Mouse (Mus musculus) midbrain, embryonic 10.5 days (tissue): ENCODE results near the gene Col6a4. TPM values are rescaled to one million over a fixed set of nuclear protein-coding genes. Genes with fewer than 3 reads are reported as not detected.

Source experiments
- DNase-seq: peaks from one replicate; pipeline ENCODE4 v3.0.0-alpha.2; 2017; ENCODE audit warnings: low spot score
- H3K27ac ChIP-seq: fragments of 300-500 bp; sonication (generic); replicated peaks from 2 replicates; pipeline ENCODE4 v1.5.1; 2016; ENCODE audit warnings: mild to moderate bottlenecking
- H3K27me3 ChIP-seq: fragments of 300-500 bp; sonication (generic); 2 replicates; pipeline ENCODE4 v1.6.1; 2016; ENCODE audit warnings: low read depth, mild to moderate bottlenecking; ENCODE audit not compliant: poor library complexity, severe bottlenecking
- H3K36me3 ChIP-seq: fragments of 300-500 bp; sonication (generic); 2 replicates; pipeline ENCODE4 v1.6.1; 2016; ENCODE audit warnings: mild to moderate bottlenecking, moderate library complexity
- H3K4me1 ChIP-seq: fragments of 300-500 bp; sonication (generic); 2 replicates; pipeline ENCODE4 v1.6.1; 2016
- H3K4me3 ChIP-seq: fragments of 300-500 bp; sonication (generic); 2 replicates; pipeline ENCODE4 v1.5.1; 2016; ENCODE audit warnings: mild to moderate bottlenecking, moderate library complexity
- H3K9me3 ChIP-seq: fragments of 300-500 bp; sonication (generic); replicated peaks from 2 replicates; pipeline ENCODE4 v1.6.1; 2016; ENCODE audit warnings: mild to moderate bottlenecking
- WGBS: fragments of 180-500 bp; shearing (Covaris S2); methylation state at CpG from one replicate; pipeline ENCODE4 v1.1.7; 2016; 5-methylcytosine and 5-hydroxymethylcytosine counted together
- polyA plus RNA-seq: library from polyadenylated mRNA; unstranded; fragments of >200 nt; fragmentation: Nextera tagmentation; extraction: Ambion mirVana; gene quantifications from 2 replicates; pipeline ENCODE4 v1.2.1, GENCODE M21; 2016

Gene Col6a4
- polyA plus RNA-seq, 1 experiment from 2014 or later: 0.10 TPM

- H3K4me3 ChIP-seq: no peak overlapping the region
- H3K36me3 ChIP-seq: no peaks in the 10 kb centered on the region
- no peak overlapping the region for H3K27ac ChIP-seq
- H3K4me1 ChIP-seq: no peaks in the 10 kb centered on the region
- no peaks in the 10 kb centered on the region; the same call in 1 of the 2 replicates for H3K27me3 ChIP-seq
- 93% methylated on average over 8 of the region's 8 CpGs for WGBS
- no peak for DNase-seq
- H3K9me3 ChIP-seq: no peaks in the 10 kb centered on the region
These were observed 118.1 kb downstream of the Col6a4 start for GRCm38 (mm10) chr9:105978479-105978878.

DNA sequence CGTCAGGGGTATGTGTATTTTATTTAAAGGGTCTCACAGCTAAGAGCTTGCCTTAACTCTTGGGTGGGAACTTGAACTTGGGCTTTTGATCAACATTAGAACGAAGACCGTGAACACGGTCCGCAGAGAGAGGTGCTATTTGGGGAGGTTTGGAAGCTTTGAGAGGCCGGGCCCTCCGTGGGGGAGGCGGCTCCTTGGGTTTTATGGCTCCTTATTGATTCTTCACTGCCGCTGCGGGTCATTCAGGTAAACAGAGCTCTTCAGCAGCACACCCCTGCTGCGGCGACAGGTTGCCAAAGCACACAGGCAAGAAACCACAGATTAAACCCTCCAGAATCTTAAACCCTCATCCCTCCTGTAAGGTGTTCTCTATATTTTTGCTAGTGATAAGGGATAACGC is 119.7 kb downstream of the Col6a4 start:
- H3K4me3 ChIP-seq: no peak overlapping the region
- DNase-seq: no peak
- no peaks in the 10 kb centered on the region for H3K4me1 ChIP-seq
- no peaks in the 10 kb centered on the region for H3K9me3 ChIP-seq
- no peaks in the 10 kb centered on the region for H3K36me3 ChIP-seq
- no peak overlapping the region for H3K27ac ChIP-seq
- H3K27me3 ChIP-seq: no peaks in the 10 kb centered on the region; the same call in 1 of the 2 replicates
- 31% methylated on average over 13 of the region's 13 CpGs for WGBS

DNA sequence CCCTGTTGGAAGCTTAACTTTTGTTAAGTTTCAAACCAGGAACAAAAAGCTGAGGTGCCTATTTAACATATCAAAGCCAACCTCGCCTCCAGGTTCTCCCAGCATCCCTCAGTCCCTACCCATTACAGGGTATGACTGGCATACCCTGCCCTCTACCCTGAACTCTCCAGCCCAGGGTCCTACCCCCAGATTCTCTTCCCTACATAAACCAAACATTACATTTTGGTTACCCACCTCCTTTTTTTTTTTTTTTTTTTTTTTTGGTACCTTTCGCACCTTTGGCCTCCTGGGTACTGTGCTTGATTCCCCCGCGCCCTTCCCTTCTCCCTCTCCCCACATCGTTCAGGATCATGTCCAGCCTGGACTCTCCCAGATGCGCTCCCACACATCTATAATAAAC is 120.3 kb downstream of the Col6a4 start:
- DNase-seq: no peak
- Histone ChIP-seq H3K36me3 (no peaks in the 10 kb centered on the region), H3K4me1 (no peaks in the 10 kb centered on the region), H3K27ac (no peak overlapping the region), H3K9me3 (no peaks in the 10 kb centered on the region), H3K4me3 (no peak overlapping the region), H3K27me3 (no peaks in the 10 kb centered on the region; the same call in 1 of the 2 replicates)
- 57% methylated on average over 6 of the region's 6 CpGs for WGBS

DNA sequence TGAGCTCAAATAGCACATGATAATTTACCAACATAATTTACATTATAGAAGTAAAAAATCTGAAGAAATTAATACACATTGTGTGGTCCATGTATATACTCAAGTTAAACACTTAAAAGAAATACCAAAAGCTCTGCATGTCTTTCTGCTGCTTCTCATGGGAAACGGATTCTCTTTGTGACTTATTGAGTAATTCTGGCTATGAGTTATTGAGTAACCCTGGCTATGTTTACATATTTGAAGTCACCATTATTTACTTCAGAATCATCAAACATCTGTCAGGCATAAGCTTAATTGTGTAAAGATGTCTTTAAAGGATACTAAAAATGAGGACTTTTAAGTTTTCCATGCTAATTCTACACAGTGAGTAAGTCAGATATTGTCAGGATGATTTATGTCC is 122.8 kb downstream of the Col6a4 start:
- H3K27ac ChIP-seq: no peak overlapping the region
- WGBS: 81% methylated on average over 1 of the region's 1 CpGs
- H3K4me3 ChIP-seq: no peak overlapping the region
- no peaks in the 10 kb centered on the region; the same call in 1 of the 2 replicates for H3K27me3 ChIP-seq
- no peak for DNase-seq
- H3K9me3 ChIP-seq: no peaks in the 10 kb centered on the region
- no peaks in the 10 kb centered on the region for H3K36me3 ChIP-seq
- H3K4me1 ChIP-seq: no peaks in the 10 kb centered on the region

DNA sequence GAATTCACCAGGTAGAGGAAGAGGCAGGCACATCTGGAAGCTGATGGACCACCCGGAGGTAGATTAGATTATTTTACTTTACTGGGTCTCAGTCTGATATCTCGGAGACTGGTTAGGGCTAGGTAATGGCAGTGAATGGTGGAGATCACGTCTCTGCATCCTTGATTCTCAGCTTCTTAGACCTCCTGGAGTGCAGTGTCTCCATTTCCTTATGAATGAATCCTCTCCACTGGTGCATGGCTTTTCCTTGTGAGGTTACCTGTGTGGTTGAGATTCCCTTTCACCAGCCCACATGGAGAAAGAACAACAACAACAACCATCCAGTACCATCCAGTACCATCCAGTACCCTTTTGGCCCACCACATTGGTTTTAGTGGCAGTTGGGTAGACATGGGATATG is 124.6 kb downstream of the Col6a4 start:
- H3K36me3 ChIP-seq: no peaks in the 10 kb centered on the region
- H3K4me3 ChIP-seq: no peak overlapping the region
- DNase-seq: no peak
- 88% methylated on average over 3 of the region's 3 CpGs for WGBS
- no peak overlapping the region for H3K27ac ChIP-seq
- no peaks in the 10 kb centered on the region for H3K9me3 ChIP-seq
- H3K27me3 ChIP-seq: no peaks in the 10 kb centered on the region; the same call in 1 of the 2 replicates
- no peaks in the 10 kb centered on the region for H3K4me1 ChIP-seq

DNA sequence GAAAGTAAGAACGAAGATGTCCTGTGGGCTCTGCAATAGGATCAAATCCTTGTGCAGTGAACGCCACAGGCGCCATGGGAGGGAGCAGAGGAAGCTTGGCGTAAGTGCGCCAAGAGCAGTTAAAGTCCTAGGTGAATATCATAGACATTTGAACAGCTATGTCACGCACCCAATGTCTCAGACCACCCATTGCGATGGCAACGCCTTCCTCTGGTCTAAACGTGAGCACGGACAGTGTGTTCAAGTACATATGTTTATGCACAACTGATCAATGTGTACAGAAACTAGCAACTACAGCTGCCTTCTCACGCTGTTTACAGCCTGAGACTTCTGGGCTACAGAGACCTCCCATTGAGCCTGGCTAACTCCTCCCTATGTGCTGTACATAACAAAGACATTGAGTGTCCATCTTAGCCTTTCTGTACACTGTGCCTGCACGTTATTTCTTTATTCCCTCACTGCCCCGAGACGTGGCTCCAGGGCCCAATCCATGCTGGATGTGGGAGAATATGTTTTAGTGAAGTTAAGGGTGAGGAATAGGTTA is 125.2 kb downstream of the Col6a4 start:
- Histone ChIP-seq H3K27me3 (no peaks in the 10 kb centered on the region; the same call in 1 of the 2 replicates), H3K4me1 (no peaks in the 10 kb centered on the region), H3K36me3 (no peaks in the 10 kb centered on the region), H3K27ac (no peak overlapping the region), H3K4me3 (no peak overlapping the region), H3K9me3 (no peaks in the 10 kb centered on the region)
- 90% methylated on average over 14 of the region's 14 CpGs for WGBS
- no peak for DNase-seq

GRCm38 (mm10) chr9:105970901-105971300 is 125.7 kb downstream of the Col6a4 start:
- no peak overlapping the region for H3K27ac ChIP-seq
- H3K4me3 ChIP-seq: no peak overlapping the region
- no peaks in the 10 kb centered on the region for H3K9me3 ChIP-seq
- DNase-seq: no peak
- no peaks in the 10 kb centered on the region for H3K36me3 ChIP-seq
- H3K4me1 ChIP-seq: no peaks in the 10 kb centered on the region
- H3K27me3 ChIP-seq: no peaks in the 10 kb centered on the region
- WGBS: 85% methylated on average over 5 of the region's 5 CpGs

GRCm38 (mm10) chr9:105967976-105968375 is 128.6 kb downstream of the Col6a4 start:
- WGBS: 82% methylated on average over 5 of the region's 5 CpGs
- Histone ChIP-seq H3K27me3 (no peaks in the 10 kb centered on the region), H3K36me3 (no peaks in the 10 kb centered on the region), H3K27ac (no peak overlapping the region), H3K9me3 (no peaks in the 10 kb centered on the region), H3K4me1 (no peaks in the 10 kb centered on the region), H3K4me3 (no peak overlapping the region)
- no peak for DNase-seq

- no peak within 1 kb of the TSS for H3K4me3 ChIP-seq
- H3K4me1 ChIP-seq: peaks cover 6% of the 10 kb centered on the region; the same call in 1 of the 2 replicates
- no peaks in the 10 kb centered on the region for H3K36me3 ChIP-seq
- H3K27me3 ChIP-seq: 0 out of 2 replicates have a peak, but pooled peaks cover 10% of the 10 kb centered on the region
- DNase-seq: no peak
- WGBS: 23% methylated on average over 13 of the region's 13 CpGs
- no peaks in the 10 kb centered on the region for H3K9me3 ChIP-seq
- no peak within 1 kb of the TSS for H3K27ac ChIP-seq
These were observed 136.1 kb downstream of the Col6a4 start, which contains the start of gene Col6a5 for GRCm38 (mm10) chr9:105960533-105960932. Col6a5 (minus strand) TSS chr9:105960643.

DNA sequence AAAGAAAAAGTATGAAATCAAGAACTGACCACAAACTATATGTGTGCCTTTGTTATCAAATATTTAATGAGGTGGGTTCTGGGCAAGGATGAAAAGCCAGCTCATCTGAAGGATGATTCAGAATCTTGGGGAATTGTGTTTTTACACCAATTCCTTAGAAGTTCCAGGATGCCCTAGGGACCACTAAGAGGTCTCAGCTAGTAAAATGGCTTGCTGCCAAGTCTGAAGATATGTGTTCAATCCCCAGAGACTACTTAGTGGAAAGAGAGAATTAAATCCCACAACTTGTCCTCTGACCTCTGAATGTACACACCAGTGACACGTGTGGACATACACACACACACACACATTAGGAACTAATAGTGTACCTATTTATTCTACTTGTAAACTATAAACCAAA is 137.5 kb downstream of the Col6a4 start:
- H3K27ac ChIP-seq: no peak overlapping the region
- peaks cover 6% of the 10 kb centered on the region; the same call in 1 of the 2 replicates for H3K4me1 ChIP-seq
- H3K36me3 ChIP-seq: no peaks in the 10 kb centered on the region
- no peak for DNase-seq
- H3K27me3 ChIP-seq: 0 out of 2 replicates have a peak, but pooled peaks cover 10% of the 10 kb centered on the region
- no peaks in the 10 kb centered on the region for H3K9me3 ChIP-seq
- WGBS: 80% methylated on average over 1 of the region's 1 CpGs
- H3K4me3 ChIP-seq: no peak overlapping the region

DNA sequence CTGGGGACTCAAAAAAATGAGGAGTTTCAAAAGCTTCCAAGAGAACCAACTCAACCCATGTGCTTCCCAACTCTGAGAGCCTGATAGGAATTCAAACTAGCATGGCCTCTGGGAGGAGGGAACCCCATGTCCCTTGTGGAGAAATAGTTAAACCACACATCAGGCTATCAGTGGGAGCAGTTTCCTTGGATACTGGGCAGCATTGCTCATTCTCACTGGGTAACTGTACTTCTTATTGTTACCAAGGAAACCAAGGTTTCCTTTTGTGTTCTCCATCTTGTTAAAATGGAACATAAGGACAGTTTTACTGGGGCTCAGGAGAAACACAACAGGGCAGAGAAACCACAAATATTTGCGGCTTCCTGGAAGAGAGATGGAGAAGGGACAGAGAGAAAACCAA is 146.8 kb downstream of the Col6a4 start:
- WGBS: 90% methylated on average over 1 of the region's 1 CpGs
- Histone ChIP-seq H3K27ac (no peak overlapping the region), H3K9me3 (no peaks in the 10 kb centered on the region), H3K4me1 (no peaks in the 10 kb centered on the region), H3K36me3 (no peaks in the 10 kb centered on the region), H3K27me3 (no peaks in the 10 kb centered on the region), H3K4me3 (no peak overlapping the region)
- no peak for DNase-seq

DNA sequence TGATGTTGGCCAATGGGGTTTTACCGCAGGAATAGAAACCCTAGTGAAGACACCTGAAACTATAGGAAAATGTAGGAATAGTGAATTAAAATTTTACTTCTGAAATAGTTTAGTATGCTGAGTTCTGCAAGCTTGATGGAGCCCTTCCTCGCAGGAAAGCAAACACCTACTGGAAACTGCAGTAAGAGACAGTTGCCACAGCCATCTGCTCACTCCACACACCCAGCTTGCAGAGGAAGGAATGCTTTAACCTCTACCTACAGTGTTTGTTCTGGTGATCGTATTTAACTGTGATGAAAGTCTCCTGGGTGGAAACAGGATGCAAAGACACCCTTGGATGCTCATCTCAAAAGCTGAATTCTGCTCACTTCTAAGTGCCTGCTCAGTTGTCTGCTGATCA is 149.0 kb downstream of the Col6a4 start:
- H3K4me1 ChIP-seq: no peaks in the 10 kb centered on the region
- H3K36me3 ChIP-seq: no peaks in the 10 kb centered on the region
- no peak overlapping the region for H3K4me3 ChIP-seq
- no peaks in the 10 kb centered on the region for H3K27me3 ChIP-seq
- H3K27ac ChIP-seq: no peak overlapping the region
- no peaks in the 10 kb centered on the region for H3K9me3 ChIP-seq
- DNase-seq: no peak
- WGBS: 86% methylated on average over 3 of the region's 3 CpGs
